Mouse (Mus musculus): Measurements from ENCODE around the gene Il1a.

GRCm38 (mm10) chr2:129330024-129330423 is 20.3 kb upstream of the Il1a start:
- TF ChIP-seq CTCF (IDR thresholded peaks at IDR 0.05; ENCODE audit: borderline replicate concordance, extremely low read depth, insufficient read depth, insufficient read length) (no peak), POLR2A (IDR thresholded peaks at IDR 0.05; ENCODE audit: borderline replicate concordance, extremely low read depth, insufficient read depth, insufficient read length, poor library complexity, severe bottlenecking) (no peak)
